Mouse (Mus musculus) stomach, postnatal 0 days (tissue): ENCODE measurements around the gene Csrnp1. TPM values are rescaled to one million over a fixed set of nuclear protein-coding genes. Genes with fewer than 3 reads are reported as not detected.
"Not testable (repeated sequence)": the region's sequence is repeated elsewhere in the genome, so short reads cannot be mapped to it uniquely, and the experiment has no call there.

Experiments used
- ATAC-seq: fragments of 200-750 bp; cut with Nextera tagmentation; 2 replicates; pipeline ENCODE4 v1.8.0; 2017; ENCODE audit not compliant: low FRiP score, low TSS enrichment
- DNase-seq: peaks from one replicate; pipeline ENCODE4 v3.0.0-alpha.2; 2016; ENCODE audit warnings: low spot score
- H3K27ac ChIP-seq: fragments of 300-500 bp; sonication (generic); replicated peaks from 2 replicates; pipeline ENCODE4 v1.5.1; 2014; ENCODE audit warnings: mild to moderate bottlenecking, control low read depth
- H3K27me3 ChIP-seq: fragments of 300-500 bp; sonication (generic); 2 replicates; pipeline ENCODE4 v1.6.1; 2014; ENCODE audit warnings: low read length; ENCODE audit not compliant: control insufficient read depth, insufficient read depth
- H3K36me3 ChIP-seq: fragments of 300-500 bp; sonication (generic); 2 replicates; pipeline ENCODE4 v1.6.1; 2014; ENCODE audit warnings: low read length, mixed read lengths; ENCODE audit not compliant: control insufficient read depth, insufficient read depth
- H3K4me1 ChIP-seq: fragments of 300-500 bp; sonication (generic); replicated peaks from 2 replicates; pipeline ENCODE4 v1.6.1; 2014; ENCODE audit warnings: antibody characterized with exemption; ENCODE audit not compliant: control insufficient read depth, insufficient read depth
- H3K4me2 ChIP-seq: fragments of 300-500 bp; sonication (generic); replicated peaks from 2 replicates; pipeline ENCODE4 v1.6.1; 2014; ENCODE audit warnings: low read depth, mild to moderate bottlenecking, control low read depth, moderate library complexity
- H3K4me3 ChIP-seq: fragments of 300-500 bp; sonication (generic); 2 replicates; pipeline ENCODE4 v1.5.1; 2014; ENCODE audit warnings: low read depth, low read length, control low read depth
- H3K9ac ChIP-seq: fragments of 300-500 bp; sonication (generic); 2 replicates; pipeline ENCODE4 v1.6.1; 2014; ENCODE audit warnings: mild to moderate bottlenecking, low read length, control low read depth, mixed read lengths
- H3K9me3 ChIP-seq: fragments of 300-500 bp; sonication (generic); 2 replicates; pipeline ENCODE4 v1.6.1; 2016; ENCODE audit warnings: low read length; ENCODE audit not compliant: control insufficient read depth
- CTCF ChIP-seq: IDR thresholded peaks from 2 replicates; pipeline ENCODE4 v1.5.1; 2016; ENCODE audit warnings: antibody characterized with exemption, low read depth, mild to moderate bottlenecking, moderate library complexity
- EP300 ChIP-seq: optimal IDR thresholded peaks from 2 replicates; pipeline ENCODE3; 2016; ENCODE audit warnings: antibody characterized with exemption
- WGBS: fragments of 180-500 bp; shearing (Covaris S2); extraction: QIAGEN DNeasy Blood & Tissue Kit; methylation state at CpG from one replicate; pipeline ENCODE4 v1.1.7; 2014; 5-methylcytosine and 5-hydroxymethylcytosine counted together
- polyA plus RNA-seq: library from polyadenylated mRNA; unstranded; fragments of >200 nt; fragmentation: Nextera tagmentation; extraction: Ambion mirVana; gene quantifications from 2 replicates; pipeline ENCODE4 v1.2.1, GENCODE M21; 2015

The Csrnp1 gene
- polyA plus RNA-seq, 1 experiment from 2014 or later, result 5.5 TPM

DNA sequence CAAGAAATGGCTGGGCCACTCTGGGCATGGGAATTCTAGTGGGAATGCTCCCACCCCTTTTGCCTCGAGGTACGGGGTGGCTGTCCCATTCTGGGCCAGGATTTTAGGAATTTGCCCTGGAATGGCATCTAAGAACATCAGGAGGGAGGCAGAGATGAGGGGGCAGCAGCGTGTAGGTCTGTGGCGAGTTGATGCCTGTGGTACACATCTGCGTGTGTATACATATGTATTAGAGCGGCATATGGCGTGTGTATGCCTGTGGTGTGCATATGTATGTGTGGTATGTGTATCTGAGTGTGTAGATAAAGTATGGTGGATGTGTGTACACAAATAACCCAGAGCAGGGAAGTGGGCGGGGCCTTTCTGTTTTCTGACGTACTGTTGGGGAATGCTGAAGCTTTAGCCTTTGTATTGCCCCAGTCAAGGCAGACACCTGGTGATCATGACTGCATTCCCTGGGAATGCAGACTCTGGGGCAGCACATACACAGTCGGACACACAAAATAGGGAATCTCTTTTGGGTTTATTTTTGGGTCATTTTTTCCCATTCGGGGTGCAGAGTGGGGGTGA lies 28.9 kb upstream of the Csrnp1 start:
- peak; percentile 65 for DNase-seq
- no peaks in the 10 kb centered on the region for H3K36me3 ChIP-seq
- H3K4me2 ChIP-seq, result no peak overlapping the region
- no peak for ATAC-seq
- no peaks in the 10 kb centered on the region for H3K4me1 ChIP-seq
- H3K27me3 ChIP-seq, result no peaks in the 10 kb centered on the region
- no peak overlapping the region for H3K27ac ChIP-seq
- no peak overlapping the region; the same call in 1 of the 2 replicates for H3K9ac ChIP-seq
- WGBS, result 60% methylated on average over 11 of the region's 11 CpGs
- no peak overlapping the region for H3K4me3 ChIP-seq
- TF ChIP-seq EP300 (no peak), CTCF (no peak)
- no peaks in the 10 kb centered on the region for H3K9me3 ChIP-seq

GRCm38 (mm10) chr9:120012781-120013180 lies 28.3 kb upstream of the Csrnp1 start:
- no peak overlapping the region for H3K4me3 ChIP-seq
- no peaks in the 10 kb centered on the region for H3K36me3 ChIP-seq
- no peak overlapping the region for H3K27ac ChIP-seq
- H3K4me1 ChIP-seq, result no peaks in the 10 kb centered on the region
- ATAC-seq (no peak), DNase-seq (no peak)
- no peak overlapping the region for H3K9ac ChIP-seq
- no peak overlapping the region for H3K4me2 ChIP-seq
- no peak for TF ChIP-seq CTCF
- TF ChIP-seq EP300, result no peak
- H3K27me3 ChIP-seq, result no peaks in the 10 kb centered on the region
- WGBS, result 83% methylated on average over 5 of the region's 5 CpGs
- H3K9me3 ChIP-seq, result no peaks in the 10 kb centered on the region

- H3K4me2 ChIP-seq, H3K36me3 ChIP-seq, DNase-seq, ATAC-seq, H3K4me3 ChIP-seq, H3K9ac ChIP-seq, H3K9me3 ChIP-seq, H3K27ac ChIP-seq, H3K4me1 ChIP-seq, H3K27me3 ChIP-seq: not testable (repeated sequence)
- 73% methylated on average over 6 of the region's 6 CpGs for WGBS
Observed at GRCm38 (mm10) chr9:120012161-120012560, 27.7 kb upstream of the Csrnp1 start.

GRCm38 (mm10) chr9:120011533-120011932 lies 27.1 kb upstream of the Csrnp1 start:
- under 1% methylated on average over 10 of the region's 10 CpGs for WGBS
- peak overlapping the region; percentile 36 for H3K4me3 ChIP-seq
- 0 out of 2 replicates have a peak overlapping the region, but pooled peaks have one; percentile 41 for H3K9ac ChIP-seq
- H3K4me2 ChIP-seq, result peak overlapping the region; percentile 68
- H3K4me1 ChIP-seq, result no peaks in the 10 kb centered on the region
- peak; percentile 73 for DNase-seq
- H3K9me3 ChIP-seq, result no peaks in the 10 kb centered on the region
- ATAC-seq, result peak; percentile 77
- peak overlapping the region; percentile 89 for H3K27ac ChIP-seq
- no peaks in the 10 kb centered on the region for H3K36me3 ChIP-seq
- TF ChIP-seq EP300 (peak; percentile 2), CTCF (peak; percentile 84)
- no peaks in the 10 kb centered on the region for H3K27me3 ChIP-seq

GRCm38 (mm10) chr9:120010781-120011511 lies 26.5 kb upstream of the Csrnp1 start:
- peak; percentile 100 for DNase-seq
- peak overlapping the region; percentile 47; the same call in 1 of the 2 replicates for H3K9ac ChIP-seq
- TF ChIP-seq EP300 (peak; percentile 77), CTCF (no peak)
- peak overlapping the region; percentile 36 for H3K4me3 ChIP-seq
- H3K9me3 ChIP-seq, result no peaks in the 10 kb centered on the region
- H3K4me1 ChIP-seq, result no peaks in the 10 kb centered on the region
- no peaks in the 10 kb centered on the region for H3K36me3 ChIP-seq
- WGBS, result 2% methylated on average over 47 of the region's 60 CpGs
- H3K27me3 ChIP-seq, result no peaks in the 10 kb centered on the region
- peak; percentile 93 for ATAC-seq
- peak overlapping the region; percentile 68 for H3K4me2 ChIP-seq
- peak overlapping the region; percentile 89 for H3K27ac ChIP-seq

DNA sequence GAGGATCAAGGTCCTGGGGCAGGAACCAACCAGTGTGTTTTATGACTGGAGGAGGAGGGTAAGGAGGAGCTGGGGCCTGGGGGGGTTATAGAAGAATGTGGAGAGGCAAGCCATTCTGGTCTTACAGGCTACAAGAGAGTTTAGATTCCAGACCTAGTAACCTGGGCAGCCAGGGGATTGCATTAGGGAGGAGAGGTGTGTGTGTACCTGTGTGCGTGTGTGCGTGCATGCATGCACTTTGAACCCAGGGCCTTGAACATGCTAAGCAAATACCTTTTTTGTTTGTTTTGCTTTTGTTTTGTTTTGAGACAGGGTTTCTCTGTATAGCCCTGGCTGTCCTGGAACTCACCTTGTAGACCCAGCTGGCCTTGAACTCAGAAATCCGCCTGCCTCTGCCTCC lies 25.4 kb upstream of the Csrnp1 start:
- ATAC-seq, result no peak
- Histone ChIP-seq H3K9ac (no peak overlapping the region), H3K9me3 (no peaks in the 10 kb centered on the region), H3K4me1 (no peaks in the 10 kb centered on the region), H3K4me2 (no peak overlapping the region), H3K27me3 (no peaks in the 10 kb centered on the region), H3K4me3 (no peak overlapping the region), H3K36me3 (no peaks in the 10 kb centered on the region), H3K27ac (no peak overlapping the region)
- TF ChIP-seq CTCF (no peak), EP300 (no peak)
- no peak for DNase-seq
- WGBS, result 85% methylated on average over 3 of the region's 3 CpGs
